Mouse (Mus musculus): ENCODE measurements around the gene Lsm7.

Lsm7 gene

DNA sequence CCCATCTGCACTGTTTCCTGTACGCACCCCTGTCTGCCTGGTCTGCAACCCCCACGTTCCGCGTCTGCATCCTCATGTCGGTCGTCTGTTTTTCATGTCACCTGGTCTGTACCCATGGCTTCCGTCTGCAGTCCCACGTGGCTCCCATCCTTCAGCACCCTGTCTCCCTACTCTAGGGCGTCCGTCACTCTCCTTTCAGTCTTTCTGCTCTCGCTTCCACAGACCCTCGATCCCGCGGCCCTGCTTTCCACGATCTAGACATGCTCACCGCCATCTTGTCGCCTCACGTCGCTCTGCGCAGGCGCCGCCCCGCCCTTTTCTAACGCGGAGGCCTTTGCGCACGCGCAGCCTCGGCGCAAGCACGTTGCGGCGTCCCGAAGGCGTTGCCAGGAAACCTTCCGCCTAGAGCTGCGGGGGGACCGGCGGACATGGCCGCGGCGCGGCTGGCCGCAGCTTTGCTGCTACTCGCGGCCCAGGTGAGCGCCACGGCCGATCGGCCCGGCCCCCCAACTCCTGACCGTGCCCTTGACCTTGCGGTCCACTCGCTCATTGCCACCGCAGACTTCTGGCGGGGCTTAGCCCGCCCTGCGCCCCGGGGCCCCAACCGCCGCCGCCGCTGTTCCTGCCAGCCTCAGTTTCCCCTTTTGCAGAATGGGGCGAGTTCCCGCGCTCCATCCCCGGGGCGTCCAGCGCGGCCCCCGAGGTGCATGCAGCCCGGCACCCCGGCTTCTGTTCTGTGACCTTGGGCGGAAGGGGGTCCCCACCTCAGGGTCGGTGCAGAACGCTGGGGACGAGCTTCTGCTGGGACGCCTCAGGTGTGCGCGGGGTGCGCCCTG is at the start of gene Lsm7, which contains the start of gene Sppl2b:
Gene Lsm7 (minus strand): TSS at position 297 of the 836 bp plus-strand sequence.
Gene Sppl2b (plus strand): TSS at position 363 of the 836 bp plus-strand sequence.
- DNase-seq (ENCODE audit: low spot score) = peak; percentile 94

DNA sequence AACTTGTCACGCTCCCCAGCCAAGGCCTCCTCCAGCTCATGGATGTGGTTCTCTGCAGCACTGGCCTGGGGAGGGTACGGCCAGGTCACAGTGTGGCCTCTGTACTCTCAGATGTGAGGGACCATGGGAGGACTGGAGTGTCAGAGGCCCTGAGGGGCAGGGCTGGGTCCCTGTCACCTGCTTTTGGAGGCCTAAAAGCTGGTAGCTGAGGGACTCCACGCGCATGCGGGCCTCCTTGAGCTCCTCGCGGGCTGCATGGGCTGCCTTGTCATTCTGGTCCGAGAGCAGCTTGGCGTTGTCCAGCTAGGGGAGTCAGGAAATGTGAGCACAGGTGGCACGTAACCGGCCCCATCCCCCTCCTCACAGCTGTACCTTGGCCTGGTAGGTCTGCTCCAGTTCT is 49.7 kb upstream of the Lsm7 start:
- DNase-seq (ENCODE audit: low spot score) = no peak

DNA sequence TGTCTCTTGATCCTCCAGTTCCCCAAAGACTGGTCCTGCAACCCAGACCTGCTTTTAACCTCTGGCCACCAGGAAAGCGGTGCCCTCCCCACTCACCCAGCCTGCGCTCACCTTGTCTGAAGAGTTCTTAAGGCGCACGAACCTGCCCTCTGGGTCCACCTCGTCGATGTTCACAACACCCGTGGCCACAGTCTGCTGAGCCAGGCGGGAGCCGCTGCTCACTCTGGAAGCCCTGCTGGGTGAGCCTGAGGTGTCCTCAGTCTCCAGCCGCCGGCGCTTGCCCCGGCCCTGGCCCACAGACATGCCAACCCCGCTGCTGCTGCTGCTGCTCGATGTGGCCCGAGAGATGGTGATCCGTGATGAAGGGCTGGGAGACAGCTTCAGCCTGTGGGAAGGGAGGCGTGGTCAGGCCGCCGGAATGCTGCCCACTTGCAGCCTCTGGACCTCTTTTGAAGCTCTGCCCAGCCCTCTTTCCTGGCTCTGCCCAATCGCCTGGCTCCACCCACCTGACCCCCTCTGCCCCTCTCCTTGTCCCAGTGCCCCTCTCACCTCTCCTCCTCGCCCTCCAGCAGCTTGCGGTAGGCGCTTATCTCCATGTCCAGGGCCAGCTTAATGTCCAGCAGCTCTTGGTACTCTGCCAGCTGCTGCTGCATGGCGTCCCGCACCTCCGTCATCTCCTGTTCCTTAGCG is 49.1 kb upstream of the Lsm7 start:
- no peak for DNase-seq (ENCODE audit: low spot score)

GRCm38 (mm10) chr10:80903282-80903681 is 48.3 kb upstream of the Lsm7 start:
- DNase-seq (ENCODE audit: low spot score) = no peak

GRCm38 (mm10) chr10:80902273-80902940 is 47.4 kb upstream of the Lsm7 start:
- DNase-seq (ENCODE audit: low spot score) = no peak

- no peak for DNase-seq (ENCODE audit: low spot score)
Observed at GRCm38 (mm10) chr10:80901409-80902272, 46.6 kb upstream of the Lsm7 start.

DNA sequence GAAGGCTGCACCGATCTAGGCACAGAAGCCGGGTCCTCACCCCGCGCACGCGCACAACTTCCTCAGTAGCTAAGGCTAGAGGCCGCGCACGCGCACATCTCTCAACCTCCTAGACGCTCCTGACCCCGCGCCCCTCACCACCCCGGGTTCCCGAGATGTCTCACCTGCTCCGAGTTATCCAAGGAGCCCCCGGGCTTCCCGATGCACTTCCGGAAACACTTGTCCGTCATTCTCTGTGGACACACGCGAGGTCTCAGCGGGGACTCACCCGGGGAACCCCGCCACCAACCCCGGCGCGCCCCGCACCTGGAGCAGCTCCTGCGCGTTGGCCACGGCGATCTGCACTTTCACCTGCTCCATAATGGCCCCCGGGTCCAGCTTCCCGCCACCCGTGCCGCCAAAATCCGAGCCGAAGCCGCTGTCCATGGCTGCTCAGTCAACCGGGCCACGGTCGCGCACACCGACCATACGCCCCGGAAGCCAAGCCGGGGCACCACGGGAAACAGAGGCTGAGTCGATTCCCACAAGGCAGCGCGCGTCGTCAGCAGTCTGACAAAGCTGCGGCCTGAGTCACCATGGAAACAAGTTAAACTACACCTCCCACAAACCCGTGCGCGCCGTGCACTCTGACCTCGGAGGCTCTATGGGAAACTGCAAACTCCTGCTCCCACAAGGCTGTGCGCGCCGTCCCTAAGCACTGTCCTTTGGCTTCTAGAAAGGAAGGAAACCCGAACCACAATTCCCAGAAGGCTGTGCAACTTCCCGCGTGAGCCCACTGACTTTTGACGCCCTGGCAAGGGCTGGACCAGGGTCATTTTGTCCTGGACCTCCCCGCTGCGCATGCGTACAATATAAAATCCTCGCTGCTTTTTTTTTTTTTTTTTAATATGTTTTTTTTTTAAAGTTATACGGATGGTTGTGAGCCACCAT is 45.6 kb upstream of the Lsm7 start, which contains the start of gene Timm13:
Gene Timm13 (minus strand): TSS at position 652 of the 930 bp plus-strand sequence.
- peak; percentile 100 for DNase-seq (ENCODE audit: low spot score)

DNA sequence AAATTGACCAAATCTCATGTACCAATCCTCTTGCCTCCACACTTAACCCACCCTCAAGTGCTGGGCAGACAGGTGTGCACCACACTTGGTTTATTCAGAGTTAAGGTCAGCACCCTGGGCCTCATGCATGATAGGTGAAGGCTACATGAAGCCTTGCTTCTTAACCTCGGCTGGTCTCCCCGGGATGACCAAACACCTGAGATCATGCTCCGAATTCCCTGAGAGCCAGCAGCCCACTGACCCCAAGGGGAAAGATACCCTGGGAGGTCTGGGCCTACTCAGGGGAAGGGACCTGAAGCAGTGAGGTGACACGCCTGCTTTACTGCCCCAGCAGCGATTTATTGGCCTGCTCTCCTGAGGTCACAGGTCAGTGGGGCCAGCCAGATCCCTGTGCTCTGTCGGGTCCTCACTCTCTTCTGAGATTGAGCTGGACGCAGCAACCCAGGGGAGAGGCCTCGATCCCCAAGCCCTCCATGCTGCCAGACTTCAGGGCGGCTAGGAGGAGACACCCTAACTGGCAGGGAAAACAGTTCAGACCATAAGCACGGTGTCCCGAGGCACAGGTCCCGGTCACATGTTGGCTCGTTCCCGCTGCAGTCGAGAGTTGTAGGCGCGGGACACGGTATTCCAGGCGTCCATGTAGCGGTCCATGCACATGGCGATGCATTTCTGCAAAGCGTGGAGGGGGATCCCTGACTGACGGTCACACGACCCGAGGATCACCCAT is 44.7 kb upstream of the Lsm7 start:
- no peak for DNase-seq (ENCODE audit: low spot score)

DNA sequence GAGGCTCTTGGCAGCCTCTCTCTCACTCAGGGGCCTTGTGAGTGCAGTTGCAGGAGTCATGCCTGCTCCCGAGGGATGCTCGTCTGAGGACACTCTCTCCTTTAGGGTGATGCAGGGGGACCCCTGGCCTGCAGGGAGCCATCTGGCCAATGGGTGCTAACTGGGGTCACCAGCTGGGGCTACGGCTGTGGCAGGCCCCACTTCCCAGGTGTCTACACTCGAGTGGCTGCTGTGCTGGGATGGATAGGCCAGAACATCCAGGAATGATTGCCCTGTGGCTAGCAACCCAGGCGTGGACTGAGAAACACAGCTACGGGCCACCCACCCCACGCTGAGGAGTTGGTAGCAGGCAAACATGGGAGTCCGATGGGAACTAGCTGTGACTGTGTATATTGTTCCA is 44.1 kb upstream of the Lsm7 start:
- DNase-seq (ENCODE audit: low spot score) = no peak

GRCm38 (mm10) chr10:80897861-80898510 is 43.0 kb upstream of the Lsm7 start:
- no peak for DNase-seq (ENCODE audit: low spot score)

GRCm38 (mm10) chr10:80896581-80897485 is 41.8 kb upstream of the Lsm7 start:
- DNase-seq (ENCODE audit: low spot score) = no peak

DNA sequence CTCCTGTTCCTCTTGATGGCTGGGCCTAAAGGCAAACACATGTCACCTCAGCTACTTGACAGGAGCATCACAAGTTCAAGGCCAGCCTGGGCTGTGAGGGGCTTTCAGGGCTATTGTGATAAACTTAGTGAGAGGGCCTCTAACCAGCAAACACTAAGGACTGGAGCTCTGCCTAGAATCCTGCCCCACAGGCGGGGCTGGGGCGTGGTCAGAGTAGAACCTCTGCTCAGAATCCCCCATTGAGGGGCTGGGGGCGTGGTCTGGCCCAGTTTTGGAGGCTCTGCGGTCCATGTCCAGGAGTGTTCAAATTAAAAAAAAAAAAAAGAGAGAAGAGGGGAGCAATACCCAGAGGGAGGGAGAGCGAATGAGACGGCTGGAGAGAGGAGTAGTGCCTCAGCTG is 40.7 kb upstream of the Lsm7 start:
- no peak for DNase-seq (ENCODE audit: low spot score)

DNA sequence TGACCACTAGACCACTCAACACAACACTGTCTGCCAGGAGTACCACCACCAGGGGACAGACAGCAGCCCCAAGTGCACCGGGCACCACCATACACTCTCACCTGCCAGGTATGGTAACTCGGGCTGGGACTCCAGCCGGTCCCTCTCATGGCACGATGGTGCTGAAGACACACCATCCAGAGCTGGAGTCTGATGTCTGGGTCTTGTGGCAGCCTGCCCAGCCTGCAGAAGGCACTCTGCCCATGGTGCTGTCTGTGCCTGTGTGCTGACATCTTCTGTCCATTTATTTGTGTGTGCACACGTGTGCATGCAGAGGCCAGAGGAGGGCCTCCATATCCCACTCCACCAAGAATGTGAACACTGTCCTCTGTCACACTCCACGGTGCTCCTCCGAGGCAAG is 40.1 kb upstream of the Lsm7 start:
- no peak for DNase-seq (ENCODE audit: low spot score)

DNA sequence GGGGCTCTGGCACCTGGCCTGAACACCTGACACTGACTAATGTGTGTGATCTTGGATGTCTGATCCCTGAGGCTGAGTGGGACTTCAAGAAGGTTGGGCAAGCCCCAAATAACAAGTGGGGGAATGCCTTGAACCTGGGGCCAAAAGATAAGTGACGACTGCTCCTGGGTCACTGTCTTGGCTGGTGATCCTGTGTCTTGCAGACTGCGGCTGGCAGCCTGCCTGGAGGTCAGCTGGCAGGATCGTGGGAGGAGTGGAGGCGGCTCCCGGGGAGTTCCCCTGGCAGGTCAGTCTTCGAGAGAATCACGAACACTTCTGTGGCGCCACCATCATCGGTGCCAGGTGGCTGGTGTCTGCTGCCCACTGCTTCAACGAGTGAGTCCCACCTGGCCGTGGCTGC is 32.2 kb upstream of the Lsm7 start:
- peak; percentile 73 for DNase-seq (ENCODE audit: low spot score)

GRCm38 (mm10) chr10:80881301-80881700 is 26.3 kb upstream of the Lsm7 start:
- peak; percentile 50 for DNase-seq (ENCODE audit: low spot score)

GRCm38 (mm10) chr10:80880901-80881300 is 25.9 kb upstream of the Lsm7 start:
- no peak for DNase-seq (ENCODE audit: low spot score)

- peak; percentile 65 for DNase-seq (ENCODE audit: low spot score)
Observed at GRCm38 (mm10) chr10:80880131-80880641, 25.2 kb upstream of the Lsm7 start.

DNA sequence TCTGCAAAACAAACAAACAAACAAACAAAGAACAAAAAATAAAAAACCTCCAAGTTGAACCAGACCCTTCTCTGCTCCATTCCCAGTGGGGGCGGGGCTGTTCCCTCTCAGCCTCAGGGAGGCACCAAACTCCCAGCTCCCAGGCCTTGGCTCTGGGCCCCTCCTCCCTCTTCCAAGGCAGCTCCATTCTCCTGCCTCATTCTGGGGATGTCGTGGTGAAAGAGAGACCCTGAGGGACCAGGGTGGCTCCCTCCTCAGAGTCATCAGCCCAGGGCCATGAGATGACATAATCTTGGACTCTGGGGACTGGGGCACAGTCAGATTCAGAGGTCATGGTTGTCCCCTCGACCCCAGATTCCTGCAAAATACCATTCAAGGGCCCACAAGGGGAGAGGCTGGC is 21.6 kb upstream of the Lsm7 start:
- DNase-seq (ENCODE audit: low spot score) = no peak

Data from adipocyte (in vitro differentiated cells).